Mouse (Mus musculus): ENCODE data around the gene Tex33.

- TF ChIP-seq CTCF (IDR thresholded peaks at IDR 0.05 in 2 of 3, conservative IDR thresholded peaks at IDR 0.05 in 1 of 3; ENCODE audit: control insufficient read depth in 1 of 3, insufficient read depth in 1 of 3, low read depth in 2 of 3, low read length in 3 of 3, poor library complexity in 1 of 3, severe bottlenecking in 1 of 3), result no peak
- no peak for TF ChIP-seq MAZ (IDR thresholded peaks at IDR 0.05; ENCODE audit: low read depth, low read length)
- TF ChIP-seq NRF1 (IDR thresholded peaks at IDR 0.05; ENCODE audit: insufficient read depth, low read depth, low read length, poor library complexity, severe bottlenecking), result no peak
- TF ChIP-seq CHD1 (IDR thresholded peaks at IDR 0.05; ENCODE audit: low read depth, low read length), result no peak
- TF ChIP-seq ZNF384 (IDR thresholded peaks at IDR 0.05; ENCODE audit: low read depth, low read length), result no peak
- no peak for TF ChIP-seq MAFK (IDR thresholded peaks at IDR 0.05; ENCODE audit: borderline replicate concordance, low read depth, low read length)
- no peak for TF ChIP-seq POLR2A (IDR thresholded peaks at IDR 0.05; ENCODE audit: control insufficient read depth in 1 of 2, insufficient read depth in 1 of 2, low read depth in 1 of 2, low read length in 2 of 2, poor library complexity in 1 of 2)
- TF ChIP-seq ELF1 (IDR thresholded peaks at IDR 0.05; ENCODE audit: low read depth, low read length), result no peak
- no peak for TF ChIP-seq EP300 (IDR thresholded peaks at IDR 0.05; ENCODE audit: low read depth in 1 of 2, low read length in 2 of 2)
- no peak for TF ChIP-seq TCF12 (IDR thresholded peaks at IDR 0.05; ENCODE audit: low read depth, low read length)
- no peak for TF ChIP-seq JUND (IDR thresholded peaks at IDR 0.05; ENCODE audit: low read depth, low read length)
- TF ChIP-seq RAD21 (IDR thresholded peaks at IDR 0.05; ENCODE audit: low read depth, low read length), result no peak
- TF ChIP-seq MEF2A (IDR thresholded peaks at IDR 0.05; ENCODE audit: extremely low read depth, insufficient replicate concordance, low read depth, low read length, poor library complexity, severe bottlenecking), result no peak
- no peak for TF ChIP-seq ZKSCAN1 (IDR thresholded peaks at IDR 0.05; ENCODE audit: low read depth, low read length)
Measured at GRCm38 (mm10) chr15:78431541-78432121, 35.9 kb upstream of the Tex33 start.

Data from MEL (cell line).